Mouse (Mus musculus) kidney, adult 2 months (tissue): ENCODE results near the gene Gm35315.

ENCODE experiments used
- CTCF ChIP-seq: fragments of 200-500 bp; conservative IDR thresholded peaks from 2 replicates; pipeline ENCODE4 v1.5.1; 2011; ENCODE audit warnings: low read depth, mild to moderate bottlenecking, control low read depth, low read length, moderate library complexity, mixed read lengths; ENCODE audit not compliant: insufficient read depth, insufficient read length
- POLR2A ChIP-seq: fragments of 200-500 bp; IDR thresholded peaks from one replicate; pipeline ENCODE4 v1.6.1; 2011; ENCODE audit warnings: low read depth, low read length, control low read depth

GRCm38 (mm10) chr5:110136087-110136464, 41.9 kb upstream of the Gm35315 start:
- TF ChIP-seq POLR2A (no peak), CTCF (no peak)
